Mouse (Mus musculus) heart, embryonic 16.5 days (tissue): ENCODE data around the gene Ror2. TPM values are rescaled to one million over a fixed set of nuclear protein-coding genes. Genes with fewer than 3 reads are reported as not detected.
A peak's percentile ranks its signal among the peaks of the same experiment; 100 is the strongest.

ENCODE experiments used
- ATAC-seq: fragments of 200-750 bp; cut with Nextera tagmentation; replicated peaks from 2 replicates; pipeline ENCODE4 v1.8.0; 2017; ENCODE audit warnings: moderate number of reproducible peaks; ENCODE audit not compliant: insufficient read depth, low FRiP score; ENCODE audit errors: extremely low read depth
- H3K27ac ChIP-seq: fragments of 300-500 bp; sonication (generic); 2 replicates; pipeline ENCODE4 v1.5.1; 2014; ENCODE audit warnings: mild to moderate bottlenecking, low read length, control low read depth, moderate library complexity
- H3K27me3 ChIP-seq: fragments of 300-500 bp; sonication (generic); 2 replicates; pipeline ENCODE4 v1.6.1; 2014; ENCODE audit warnings: low read length, mixed read lengths; ENCODE audit not compliant: control insufficient read depth, insufficient read depth
- H3K36me3 ChIP-seq: fragments of 300-500 bp; sonication (generic); 2 replicates; pipeline ENCODE4 v1.6.1; 2014; ENCODE audit not compliant: control insufficient read depth, insufficient read depth
- H3K4me1 ChIP-seq: fragments of 300-500 bp; sonication (generic); 2 replicates; pipeline ENCODE4 v1.6.1; 2014; ENCODE audit warnings: low read length, mixed read lengths; ENCODE audit not compliant: control insufficient read depth, insufficient read depth
- H3K4me2 ChIP-seq: fragments of 300-500 bp; sonication (generic); 2 replicates; pipeline ENCODE4 v1.6.1; 2014; ENCODE audit warnings: low read depth, mild to moderate bottlenecking, control low read depth, low read length
- H3K4me3 ChIP-seq: fragments of 300-500 bp; sonication (generic); 2 replicates; pipeline ENCODE4 v1.5.1; 2014; ENCODE audit warnings: mild to moderate bottlenecking, control low read depth, low read length
- H3K9ac ChIP-seq: fragments of 300-500 bp; sonication (generic); 2 replicates; pipeline ENCODE4 v1.6.1; 2014; ENCODE audit warnings: low read length, control low read depth
- H3K9me3 ChIP-seq: fragments of 300-500 bp; sonication (generic); replicated peaks from 2 replicates; pipeline ENCODE4 v1.6.1; 2016; ENCODE audit warnings: low read length; ENCODE audit not compliant: control insufficient read depth
- WGBS: fragments of 180-500 bp; shearing (Covaris S2); extraction: QIAGEN DNeasy Blood & Tissue Kit; methylation state at CpG from one replicate; pipeline ENCODE4 v1.1.7; 2014; 5-methylcytosine and 5-hydroxymethylcytosine counted together
- polyA plus RNA-seq: library from polyadenylated mRNA; unstranded; fragments of >200 nt; fragmentation: Nextera tagmentation; extraction: Ambion mirVana; gene quantifications from 2 replicates; pipeline ENCODE4 v1.2.1, GENCODE M21; 2015

Gene Ror2
- polyA plus RNA-seq, 1 experiment from 2014 or later: 13.5 TPM

DNA sequence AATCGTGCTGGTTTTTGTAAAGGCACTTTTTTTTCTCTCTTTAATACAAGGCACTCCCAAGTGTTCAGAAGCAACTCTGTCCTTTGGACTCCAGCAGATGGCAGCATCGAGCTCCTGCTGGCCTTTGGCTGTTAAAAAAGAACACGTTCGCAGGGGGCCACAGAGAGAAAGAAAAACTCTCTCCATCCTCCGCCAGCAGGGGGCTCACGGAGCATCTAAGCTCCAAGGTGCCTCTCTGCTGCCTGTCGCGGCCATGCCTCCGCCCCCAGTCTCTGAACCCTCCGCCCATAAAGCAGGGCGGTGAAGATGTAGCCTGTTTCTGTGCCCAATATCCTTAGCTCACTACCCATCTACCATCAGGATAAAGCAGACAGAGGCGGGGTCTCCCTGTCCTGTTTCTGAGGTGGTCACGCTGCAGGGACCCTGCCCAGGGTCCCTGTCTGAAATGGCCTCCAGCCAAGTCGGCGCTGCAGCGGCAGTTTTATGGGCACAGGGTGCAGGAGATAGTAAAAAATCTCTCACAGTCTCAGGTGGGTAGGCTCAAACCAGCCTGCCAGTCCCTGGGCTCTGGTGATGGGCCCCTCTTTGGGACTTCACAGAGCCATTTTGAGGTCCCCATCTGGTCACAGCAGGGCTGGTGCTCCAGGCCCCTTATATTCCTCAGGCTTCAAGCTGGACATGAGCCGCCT is 176.2 kb downstream of the Ror2 start:
- Histone ChIP-seq H3K4me3 (no peak overlapping the region), H3K9me3 (no peaks in the 10 kb centered on the region), H3K4me1 (no peaks in the 10 kb centered on the region), H3K9ac (no peak overlapping the region), H3K27me3 (no peaks in the 10 kb centered on the region), H3K4me2 (0 out of 2 replicates have a peak overlapping the region, but pooled peaks have one; percentile 2), H3K27ac (no peak overlapping the region), H3K36me3 (peaks cover 8% of the 10 kb centered on the region)
- WGBS: 23% methylated on average over 17 of the region's 17 CpGs
- ATAC-seq: peak; percentile 83

DNA sequence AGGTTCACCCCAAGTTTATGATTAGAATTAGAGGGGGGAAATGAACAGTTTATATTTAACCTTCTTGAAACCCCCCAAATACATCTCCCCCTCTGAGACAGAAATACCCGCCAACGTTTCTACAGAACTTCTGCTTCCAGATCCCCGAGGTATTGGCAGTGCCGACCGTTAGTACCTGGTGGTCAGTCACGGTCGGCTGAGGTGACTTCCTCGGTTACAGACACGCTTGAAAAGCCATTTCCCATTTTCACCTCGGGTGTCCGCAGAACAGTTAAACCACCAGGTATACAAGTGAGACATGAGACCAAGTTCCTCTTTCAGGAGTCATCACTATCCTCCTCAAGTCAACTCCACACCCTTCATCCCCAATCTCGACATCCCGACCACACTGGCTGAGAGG is 179.2 kb downstream of the Ror2 start:
- Histone ChIP-seq H3K4me1 (peaks cover 4% of the 10 kb centered on the region; the same call in 1 of the 2 replicates), H3K27ac (no peak overlapping the region), H3K4me3 (no peak overlapping the region), H3K9me3 (no peaks in the 10 kb centered on the region), H3K27me3 (no peaks in the 10 kb centered on the region), H3K36me3 (peaks cover 8% of the 10 kb centered on the region), H3K4me2 (no peak overlapping the region), H3K9ac (no peak overlapping the region)
- ATAC-seq: no peak
- 71% methylated on average over 13 of the region's 13 CpGs for WGBS

DNA sequence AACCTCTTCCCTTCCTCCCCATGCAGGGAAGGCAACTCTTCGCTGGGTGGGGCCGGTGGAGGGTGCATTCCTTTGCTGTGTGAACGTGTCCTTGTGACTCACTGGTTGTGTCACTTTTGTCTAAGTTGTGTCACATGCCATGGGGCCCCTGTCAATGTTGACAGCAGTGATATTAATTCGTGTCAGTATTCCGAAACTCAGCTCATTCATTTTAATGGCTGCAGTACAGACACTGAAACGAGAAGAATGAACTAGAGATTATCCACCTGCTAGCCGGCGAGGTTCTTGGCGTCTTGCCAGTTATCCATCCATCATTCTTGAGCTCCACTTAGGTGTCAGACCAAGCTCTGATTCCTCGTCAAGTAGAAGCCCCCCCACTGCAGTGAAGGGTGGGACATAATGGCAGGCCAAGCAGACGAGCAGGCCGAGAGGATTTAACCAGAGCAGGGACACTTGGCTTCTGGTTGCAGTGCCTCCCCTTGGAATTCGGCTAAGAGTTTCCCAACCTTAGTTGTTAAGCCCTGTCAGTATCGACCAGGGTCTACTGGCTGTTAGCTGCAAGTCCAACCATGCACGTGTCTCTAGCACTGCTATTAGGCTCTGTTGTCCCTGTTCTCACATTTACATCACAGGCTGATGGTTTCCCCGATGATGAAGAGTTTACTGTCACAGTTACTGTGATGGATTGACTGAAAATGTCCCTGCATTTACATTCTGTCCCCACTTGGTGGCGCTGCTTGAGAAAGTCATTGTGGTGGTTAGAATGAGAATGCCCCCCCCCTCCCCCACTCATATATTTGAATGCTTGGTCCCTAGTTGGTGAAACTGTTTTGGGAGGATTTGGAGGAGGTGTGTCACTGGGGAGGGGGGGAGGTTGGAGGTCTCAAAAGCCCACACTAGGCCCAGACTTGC is 185.9 kb downstream of the Ror2 start:
- H3K9me3 ChIP-seq: no peaks in the 10 kb centered on the region
- peak; percentile 64 for ATAC-seq
- H3K27me3 ChIP-seq: no peaks in the 10 kb centered on the region
- H3K27ac ChIP-seq: peak overlapping the region; percentile 80
- H3K9ac ChIP-seq: no peak overlapping the region
- H3K4me2 ChIP-seq: peak overlapping the region; percentile 5
- H3K4me3 ChIP-seq: 0 out of 2 replicates have a peak overlapping the region, but pooled peaks have one; percentile 4
- no peaks in the 10 kb centered on the region for H3K36me3 ChIP-seq
- peaks cover 9% of the 10 kb centered on the region for H3K4me1 ChIP-seq
- 24% methylated on average over 17 of the region's 17 CpGs for WGBS

DNA sequence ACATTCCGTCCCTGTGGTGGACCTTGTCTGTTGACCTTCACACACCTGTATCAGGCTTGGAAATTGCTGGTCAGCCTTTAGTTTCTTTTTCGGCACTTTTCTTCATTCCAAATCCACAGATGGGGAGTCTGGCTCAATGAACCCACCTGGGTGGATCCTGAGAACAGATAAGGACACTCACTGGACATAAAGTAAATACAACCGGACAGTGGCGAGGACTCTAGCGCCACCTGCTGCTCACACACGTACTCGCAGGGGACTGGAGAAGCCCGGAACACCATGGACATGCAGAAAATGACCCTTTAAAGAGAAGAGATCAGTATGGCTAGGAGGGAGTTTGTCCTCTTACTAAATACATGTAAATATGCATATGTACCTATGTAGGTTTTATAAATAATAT is 189.3 kb downstream of the Ror2 start:
- no peak overlapping the region for H3K4me3 ChIP-seq
- H3K4me1 ChIP-seq: peaks cover 5% of the 10 kb centered on the region; the same call in 1 of the 2 replicates
- no peak for ATAC-seq
- H3K27ac ChIP-seq: no peak overlapping the region; the same call in 1 of the 2 replicates
- no peak overlapping the region for H3K9ac ChIP-seq
- no peak overlapping the region for H3K4me2 ChIP-seq
- H3K9me3 ChIP-seq: no peaks in the 10 kb centered on the region
- 14% methylated on average over 8 of the region's 8 CpGs for WGBS
- H3K36me3 ChIP-seq: no peaks in the 10 kb centered on the region
- H3K27me3 ChIP-seq: no peaks in the 10 kb centered on the region

DNA sequence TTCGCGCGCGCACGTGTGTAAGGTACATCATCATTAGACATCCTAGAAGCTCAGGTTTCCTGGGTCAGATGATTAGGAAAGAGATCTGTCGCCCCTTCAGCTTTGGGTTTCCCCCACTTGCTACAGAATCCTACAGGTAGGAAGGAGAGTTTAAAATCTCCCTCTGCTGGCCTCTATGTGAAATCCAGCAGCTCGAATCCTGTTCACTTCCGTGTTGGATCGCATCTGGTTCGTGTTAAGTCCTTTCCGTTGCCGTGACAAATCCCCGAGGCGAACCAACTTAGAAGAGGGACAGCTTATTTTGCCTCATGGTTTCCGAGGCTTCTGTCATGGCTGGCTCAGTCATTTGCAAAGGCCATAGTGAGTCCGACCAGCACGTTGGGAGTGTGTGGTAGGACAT is 190.7 kb downstream of the Ror2 start:
- H3K4me3 ChIP-seq: no peak overlapping the region
- no peak overlapping the region for H3K27ac ChIP-seq
- H3K4me1 ChIP-seq: peaks cover 3% of the 10 kb centered on the region; the same call in 1 of the 2 replicates
- no peaks in the 10 kb centered on the region for H3K27me3 ChIP-seq
- ATAC-seq: no peak
- 75% methylated on average over 17 of the region's 17 CpGs for WGBS
- no peak overlapping the region for H3K4me2 ChIP-seq
- H3K9me3 ChIP-seq: no peaks in the 10 kb centered on the region
- H3K9ac ChIP-seq: no peak overlapping the region
- no peaks in the 10 kb centered on the region for H3K36me3 ChIP-seq

DNA sequence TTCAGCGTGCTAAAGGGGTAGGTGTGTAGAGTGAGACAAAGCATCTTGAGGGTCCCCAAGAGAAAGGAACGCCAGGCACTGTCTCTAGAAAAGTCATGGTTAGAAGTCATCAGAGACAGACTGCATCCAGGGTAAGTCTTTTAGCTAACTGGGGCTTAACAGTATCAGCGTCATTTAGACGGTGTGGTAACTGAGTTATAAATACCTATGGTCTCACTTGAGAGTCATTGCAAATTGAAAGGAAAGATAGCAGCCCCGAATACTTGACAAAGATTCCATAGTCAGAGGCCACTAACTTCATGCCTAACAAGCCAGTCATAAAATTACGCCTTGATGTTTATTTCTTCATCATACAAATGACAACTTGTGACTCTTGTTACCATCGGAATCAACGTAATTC is 191.3 kb downstream of the Ror2 start:
- 57% methylated on average over 8 of the region's 8 CpGs for whole genome bisulfite sequencing
- Histone ChIP-seq H3K9me3 (no peaks in the 10 kb centered on the region), H3K4me2 (no peak overlapping the region), H3K36me3 (no peaks in the 10 kb centered on the region), H3K9ac (no peak overlapping the region), H3K27me3 (no peaks in the 10 kb centered on the region), H3K4me1 (no peaks in the 10 kb centered on the region), H3K27ac (peak overlapping the region; percentile 44; the same call in 1 of the 2 replicates), H3K4me3 (no peak overlapping the region)
- no peak for ATAC-seq

DNA sequence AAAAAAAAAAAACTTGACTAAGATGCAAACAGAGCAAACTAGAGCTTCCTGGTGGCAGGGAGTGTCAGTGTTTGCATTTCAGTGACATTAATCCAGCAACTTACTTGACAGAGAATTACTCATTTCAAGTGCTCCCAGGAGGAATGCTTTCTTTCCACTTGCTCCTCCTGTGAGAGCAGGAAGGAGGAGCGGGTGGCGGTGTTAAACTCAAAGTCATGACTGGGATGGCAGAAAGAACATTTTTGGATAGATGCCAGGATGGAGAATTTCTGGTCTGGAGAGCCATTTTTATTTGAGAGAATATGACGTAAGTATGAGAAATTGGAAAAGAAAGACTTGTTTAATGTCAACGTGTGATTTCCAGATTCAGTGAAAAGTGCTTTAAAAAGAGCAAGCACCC is 192.5 kb downstream of the Ror2 start:
- 60% methylated on average over 4 of the region's 4 CpGs for whole genome bisulfite sequencing
- ATAC-seq: no peak
- Histone ChIP-seq H3K9me3 (no peaks in the 10 kb centered on the region), H3K4me2 (no peak overlapping the region), H3K27ac (no peak overlapping the region), H3K4me1 (0 out of 2 replicates have a peak, but pooled peaks cover 4% of the 10 kb centered on the region), H3K4me3 (no peak overlapping the region), H3K9ac (no peak overlapping the region), H3K36me3 (no peaks in the 10 kb centered on the region), H3K27me3 (no peaks in the 10 kb centered on the region)

DNA sequence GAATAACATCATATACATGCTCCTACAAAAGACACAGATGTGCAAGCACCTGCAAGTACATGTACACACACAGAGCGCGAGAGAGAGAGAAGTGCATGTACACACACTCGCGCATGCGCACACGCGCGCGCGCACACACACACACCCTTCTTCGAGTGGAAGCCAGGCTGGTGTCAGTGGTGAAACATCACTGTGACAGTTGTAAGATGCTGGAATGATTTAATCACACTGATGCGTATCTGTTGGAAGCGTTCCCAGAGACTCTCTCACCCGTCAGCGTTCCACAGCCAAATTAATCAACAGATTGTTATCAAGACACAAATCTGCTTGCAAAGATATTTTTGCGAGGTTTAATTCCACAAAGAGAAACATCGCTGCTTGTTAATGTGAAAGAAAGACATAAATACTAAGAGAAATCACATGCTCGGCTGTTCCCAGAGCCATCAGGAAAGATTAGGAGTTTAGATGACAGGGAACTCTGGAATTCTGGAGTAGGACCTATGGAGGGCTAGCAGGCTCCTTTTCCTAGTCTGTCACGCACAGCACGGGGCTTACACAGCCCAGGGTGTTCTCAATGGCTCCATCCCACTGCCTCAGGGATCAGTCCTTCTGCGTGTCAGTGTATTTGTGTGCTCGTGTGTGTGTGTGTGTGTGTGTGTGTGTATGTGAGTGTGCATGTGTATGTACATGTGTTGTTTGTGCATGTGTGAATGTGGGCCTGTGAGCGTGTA is 199.2 kb downstream of the Ror2 start:
- no peak overlapping the region for H3K9ac ChIP-seq
- H3K4me1 ChIP-seq: 0 out of 2 replicates have a peak, but pooled peaks cover 4% of the 10 kb centered on the region
- no peak overlapping the region for H3K4me2 ChIP-seq
- H3K27ac ChIP-seq: no peak overlapping the region
- ATAC-seq: no peak
- no peak overlapping the region for H3K4me3 ChIP-seq
- H3K36me3 ChIP-seq: no peaks in the 10 kb centered on the region
- H3K9me3 ChIP-seq: no peaks in the 10 kb centered on the region
- WGBS: 77% methylated on average over 23 of the region's 23 CpGs
- no peaks in the 10 kb centered on the region for H3K27me3 ChIP-seq
